Mouse (Mus musculus): ENCODE data around the gene Crybg2. TPM values are rescaled to one million over a fixed set of nuclear protein-coding genes. Genes with fewer than 3 reads are reported as not detected.

Gene Crybg2
- total and polyA plus RNA-seq, 2 experiments: 1.4 to 1.6 TPM

DNA sequence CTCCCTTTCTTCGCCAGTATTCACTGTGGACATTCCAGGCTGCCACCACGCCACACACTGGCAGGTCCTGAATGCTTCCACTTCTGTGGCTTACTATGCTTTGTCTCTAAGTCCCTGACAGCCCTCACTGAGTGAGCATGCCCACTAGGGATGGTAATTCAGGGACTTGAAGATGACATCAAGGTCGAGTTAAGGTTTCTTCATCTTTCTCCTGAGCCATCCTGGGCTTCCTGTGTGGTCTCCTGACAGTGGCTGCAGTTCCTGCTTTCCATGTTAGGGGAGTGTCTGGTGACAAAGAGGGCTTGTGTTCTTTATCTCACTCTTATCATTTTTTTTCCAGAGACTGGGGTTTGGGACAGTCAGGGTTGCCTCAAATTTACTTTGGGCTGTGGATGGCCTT lies 50.0 kb downstream of the Crybg2 start:
- H3K27me3 ChIP-seq (ENCODE audit: control insufficient read depth, insufficient read depth, low read length): no peaks in the 10 kb centered on the region
- no peaks in the 10 kb centered on the region for H3K4me1 ChIP-seq (ENCODE audit: control insufficient read depth, insufficient read depth, low read length)
- H3K4me3 ChIP-seq (ENCODE audit: insufficient read depth, low read depth, low read length): no peak overlapping the region
- TF ChIP-seq CTCF (IDR thresholded peaks at IDR 0.05; ENCODE audit: low read depth, low read length) (no peak), POLR2A (IDR thresholded peaks at IDR 0.05; ENCODE audit: extremely low read depth, insufficient read depth, low read length) (no peak)
- no peaks in the 10 kb centered on the region for H3K79me2 ChIP-seq (ENCODE audit: control insufficient read depth, insufficient read depth, low read length)
- no peak overlapping the region for H3K9ac ChIP-seq (ENCODE audit: low read depth, low read length)
- H3K36me3 ChIP-seq (ENCODE audit: control insufficient read depth, insufficient read depth, low read length): no peaks in the 10 kb centered on the region
- no peak for DNase-seq (ENCODE audit: extremely low read depth, low read depth, low spot score)
- H3K27ac ChIP-seq (replicated peaks; ENCODE audit: insufficient read depth, low read depth, low read length): no peak overlapping the region
- 67% methylated on average over 3 of the region's 3 CpGs for WGBS

DNA sequence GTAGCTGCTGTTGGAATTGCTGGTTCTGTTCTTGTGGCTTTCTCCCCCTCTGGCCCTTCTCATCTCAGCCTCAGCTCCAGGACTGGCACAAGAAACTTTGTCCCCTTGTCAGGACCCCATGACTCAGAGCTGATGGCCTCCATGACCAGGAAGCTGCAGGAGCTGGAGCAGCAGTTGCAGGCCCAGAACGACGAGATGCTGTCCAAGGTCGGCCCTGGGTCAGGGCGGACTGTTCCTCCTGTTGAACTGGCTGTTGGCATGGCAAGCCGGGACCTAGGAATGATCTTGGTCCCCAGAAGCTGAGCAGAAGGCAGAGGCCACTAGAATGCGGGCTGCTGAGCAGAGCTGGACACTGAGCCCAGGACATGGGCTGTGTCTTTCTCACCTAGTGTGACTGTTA lies 51.8 kb downstream of the Crybg2 start:
- no peaks in the 10 kb centered on the region for H3K79me2 ChIP-seq (ENCODE audit: control insufficient read depth, insufficient read depth, low read length)
- H3K4me1 ChIP-seq (ENCODE audit: control insufficient read depth, insufficient read depth, low read length): no peaks in the 10 kb centered on the region
- no peak overlapping the region for H3K4me3 ChIP-seq (ENCODE audit: insufficient read depth, low read depth, low read length)
- H3K9ac ChIP-seq (ENCODE audit: low read depth, low read length): no peak overlapping the region
- no peaks in the 10 kb centered on the region for H3K27me3 ChIP-seq (ENCODE audit: control insufficient read depth, insufficient read depth, low read length)
- H3K27ac ChIP-seq (replicated peaks; ENCODE audit: insufficient read depth, low read depth, low read length): no peak overlapping the region
- no peak for TF ChIP-seq CTCF (IDR thresholded peaks at IDR 0.05; ENCODE audit: low read depth, low read length)
- TF ChIP-seq POLR2A (IDR thresholded peaks at IDR 0.05; ENCODE audit: extremely low read depth, insufficient read depth, low read length): no peak
- no peaks in the 10 kb centered on the region for H3K36me3 ChIP-seq (ENCODE audit: control insufficient read depth, insufficient read depth, low read length)
- WGBS: 70% methylated on average over 6 of the region's 6 CpGs
- no peak for DNase-seq (ENCODE audit: extremely low read depth, low read depth, low spot score)

DNA sequence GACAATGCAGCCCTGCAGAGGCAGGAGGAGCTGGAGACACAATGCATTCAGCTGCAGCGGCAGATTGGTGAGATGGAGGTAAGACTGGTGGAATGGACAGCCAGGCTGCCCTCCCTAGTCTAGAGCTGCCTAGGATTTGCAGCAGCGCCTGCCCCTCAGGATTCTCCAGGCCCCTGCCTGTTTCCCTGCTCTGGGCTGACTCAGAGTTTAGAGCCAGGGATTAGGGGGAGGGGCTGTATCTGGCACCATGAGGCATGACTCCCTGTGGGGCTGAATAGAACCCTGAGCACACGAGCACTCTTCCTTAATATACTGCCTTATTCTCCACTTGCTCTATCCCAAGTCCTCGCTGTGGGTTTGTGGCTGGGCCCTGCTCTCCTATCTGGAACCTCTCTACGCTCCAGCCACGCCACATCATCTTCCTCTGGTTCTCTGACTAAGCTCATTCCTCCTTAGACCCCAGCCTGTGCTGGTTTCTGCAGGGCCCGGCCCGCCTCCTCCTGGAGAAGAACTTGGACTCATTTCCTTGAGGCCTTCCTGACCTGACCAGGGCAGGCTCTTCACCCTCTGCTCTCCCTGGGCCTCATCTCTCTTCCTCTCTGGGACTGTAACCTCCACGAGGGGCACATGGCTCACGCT lies 52.9 kb downstream of the Crybg2 start:
- TF ChIP-seq POLR2A (IDR thresholded peaks at IDR 0.05; ENCODE audit: extremely low read depth, insufficient read depth, low read length) (no peak), CTCF (IDR thresholded peaks at IDR 0.05; ENCODE audit: low read depth, low read length) (no peak)
- Histone ChIP-seq H3K4me3 (ENCODE audit: insufficient read depth, low read depth, low read length) (no peak overlapping the region), H3K9ac (ENCODE audit: low read depth, low read length) (no peak overlapping the region), H3K36me3 (ENCODE audit: control insufficient read depth, insufficient read depth, low read length) (no peaks in the 10 kb centered on the region), H3K4me1 (ENCODE audit: control insufficient read depth, insufficient read depth, low read length) (no peaks in the 10 kb centered on the region), H3K79me2 (ENCODE audit: control insufficient read depth, insufficient read depth, low read length) (no peaks in the 10 kb centered on the region), H3K27me3 (ENCODE audit: control insufficient read depth, insufficient read depth, low read length) (no peaks in the 10 kb centered on the region), H3K27ac (replicated peaks; ENCODE audit: insufficient read depth, low read depth, low read length) (no peak overlapping the region)
- no peak for DNase-seq (ENCODE audit: extremely low read depth, low read depth, low spot score)
- WGBS: 84% methylated on average over 10 of the region's 10 CpGs

DNA sequence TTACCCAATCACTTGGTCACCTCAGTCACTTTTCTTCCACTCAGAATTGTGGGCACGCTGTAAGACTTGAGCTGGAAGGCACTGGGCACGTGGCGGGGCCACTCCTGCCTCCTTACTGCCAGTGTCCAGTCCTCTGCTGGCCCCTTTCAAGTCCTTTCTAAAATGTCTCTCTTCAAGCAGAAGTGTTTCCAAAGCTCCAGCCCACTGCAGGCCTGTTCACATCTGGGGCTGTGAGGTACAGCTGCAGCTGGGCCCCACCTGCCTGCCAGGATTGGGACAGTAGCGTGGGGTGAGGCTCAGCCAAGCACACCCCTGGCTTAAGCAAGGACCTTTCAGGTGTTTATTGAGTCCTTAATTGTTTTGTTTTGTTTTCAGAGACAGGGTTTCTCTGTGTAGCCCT lies 53.4 kb downstream of the Crybg2 start:
- Histone ChIP-seq H3K27ac (replicated peaks; ENCODE audit: insufficient read depth, low read depth, low read length) (no peak overlapping the region), H3K36me3 (ENCODE audit: control insufficient read depth, insufficient read depth, low read length) (no peaks in the 10 kb centered on the region), H3K27me3 (ENCODE audit: control insufficient read depth, insufficient read depth, low read length) (no peaks in the 10 kb centered on the region), H3K9ac (ENCODE audit: low read depth, low read length) (no peak overlapping the region), H3K4me3 (ENCODE audit: insufficient read depth, low read depth, low read length) (no peak overlapping the region), H3K79me2 (ENCODE audit: control insufficient read depth, insufficient read depth, low read length) (no peaks in the 10 kb centered on the region), H3K4me1 (ENCODE audit: control insufficient read depth, insufficient read depth, low read length) (no peaks in the 10 kb centered on the region)
- WGBS: 97% methylated on average over 4 of the region's 4 CpGs
- no peak for DNase-seq (ENCODE audit: extremely low read depth, low read depth, low spot score)
- no peak for TF ChIP-seq POLR2A (IDR thresholded peaks at IDR 0.05; ENCODE audit: extremely low read depth, insufficient read depth, low read length)
- TF ChIP-seq CTCF (IDR thresholded peaks at IDR 0.05; ENCODE audit: low read depth, low read length): no peak

DNA sequence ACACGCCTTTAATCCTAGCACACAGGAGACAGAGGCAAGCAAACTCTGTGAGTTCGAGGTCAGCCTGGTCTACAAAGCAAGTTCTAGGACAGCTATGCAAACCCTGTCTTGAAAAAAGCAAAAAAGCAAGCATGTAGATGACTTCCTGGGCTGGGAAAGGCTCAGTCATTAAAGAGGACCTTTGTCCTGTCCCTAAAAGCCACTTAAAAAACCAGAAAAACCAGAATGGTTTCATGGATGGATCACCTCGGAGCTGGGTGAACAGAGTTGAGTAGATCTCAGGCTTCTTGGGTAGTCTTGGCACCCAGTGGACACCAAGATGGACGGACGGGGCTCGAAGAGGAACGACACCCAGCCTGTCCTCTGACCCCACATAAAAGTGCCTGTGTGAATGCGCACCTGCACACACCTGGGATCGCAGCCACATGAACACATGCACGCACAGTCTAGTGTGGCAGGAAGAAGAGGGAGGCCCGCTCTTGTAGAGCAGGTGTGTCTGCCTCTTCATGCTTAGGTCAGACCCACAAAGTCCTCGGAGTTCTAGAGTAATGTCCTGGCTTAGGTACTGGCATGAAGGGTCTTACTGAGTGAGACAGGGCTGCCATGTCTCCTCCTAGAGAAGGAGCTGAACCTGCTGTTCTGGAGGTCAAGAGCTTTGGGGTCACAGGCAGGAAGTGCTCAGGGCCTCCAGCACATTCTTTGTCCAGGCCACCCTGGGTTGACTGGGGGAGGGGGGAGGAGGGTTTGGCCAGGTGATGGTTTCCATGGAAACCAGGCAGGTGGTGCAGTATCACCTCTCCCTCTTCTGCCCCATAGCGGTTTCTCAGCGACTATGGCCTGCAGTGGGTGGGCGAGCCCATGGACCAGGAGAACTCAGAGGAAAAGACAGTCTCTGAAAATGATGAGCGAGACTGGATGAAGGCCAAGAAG lies 54.9 kb downstream of the Crybg2 start:
- H3K9ac ChIP-seq (ENCODE audit: low read depth, low read length): no peak overlapping the region
- TF ChIP-seq POLR2A (IDR thresholded peaks at IDR 0.05; ENCODE audit: extremely low read depth, insufficient read depth, low read length): no peak
- no peak for TF ChIP-seq CTCF (IDR thresholded peaks at IDR 0.05; ENCODE audit: low read depth, low read length)
- H3K27me3 ChIP-seq (ENCODE audit: control insufficient read depth, insufficient read depth, low read length): no peaks in the 10 kb centered on the region
- H3K4me1 ChIP-seq (ENCODE audit: control insufficient read depth, insufficient read depth, low read length): no peaks in the 10 kb centered on the region
- DNase-seq (ENCODE audit: extremely low read depth, low read depth, low spot score): no peak
- H3K27ac ChIP-seq (replicated peaks; ENCODE audit: insufficient read depth, low read depth, low read length): no peak overlapping the region
- no peaks in the 10 kb centered on the region for H3K79me2 ChIP-seq (ENCODE audit: control insufficient read depth, insufficient read depth, low read length)
- WGBS: 90% methylated on average over 16 of the region's 16 CpGs
- H3K4me3 ChIP-seq (ENCODE audit: insufficient read depth, low read depth, low read length): no peak overlapping the region
- no peaks in the 10 kb centered on the region for H3K36me3 ChIP-seq (ENCODE audit: control insufficient read depth, insufficient read depth, low read length)

DNA sequence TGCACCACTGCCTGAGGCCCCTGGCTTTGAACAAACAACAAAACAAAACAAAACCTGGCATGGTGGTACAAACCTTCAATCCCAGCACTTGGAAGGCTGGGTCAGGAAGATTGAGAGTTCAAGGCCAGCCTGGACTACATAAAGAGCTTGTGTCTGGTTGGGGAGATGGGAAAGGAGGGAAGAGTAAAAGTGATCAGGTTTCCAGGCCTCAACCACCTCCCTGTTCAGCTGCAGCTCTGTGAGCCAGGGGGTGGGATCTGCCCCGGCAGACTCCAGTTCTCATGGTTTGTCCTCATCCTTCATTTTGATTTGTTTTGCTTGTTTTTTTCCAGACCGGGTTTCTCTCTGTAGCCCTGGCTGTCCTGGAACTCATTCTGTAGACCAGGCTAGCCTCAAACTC lies 55.9 kb downstream of the Crybg2 start:
- WGBS: 87% methylated on average over 2 of the region's 2 CpGs
- DNase-seq (ENCODE audit: extremely low read depth, low read depth, low spot score): no peak
- Histone ChIP-seq H3K27ac (replicated peaks; ENCODE audit: insufficient read depth, low read depth, low read length) (no peak overlapping the region), H3K4me1 (ENCODE audit: control insufficient read depth, insufficient read depth, low read length) (no peaks in the 10 kb centered on the region), H3K9ac (ENCODE audit: low read depth, low read length) (no peak overlapping the region), H3K36me3 (ENCODE audit: control insufficient read depth, insufficient read depth, low read length) (no peaks in the 10 kb centered on the region), H3K79me2 (ENCODE audit: control insufficient read depth, insufficient read depth, low read length) (no peaks in the 10 kb centered on the region), H3K4me3 (ENCODE audit: insufficient read depth, low read depth, low read length) (no peak overlapping the region), H3K27me3 (ENCODE audit: control insufficient read depth, insufficient read depth, low read length) (no peaks in the 10 kb centered on the region)
- TF ChIP-seq POLR2A (IDR thresholded peaks at IDR 0.05; ENCODE audit: extremely low read depth, insufficient read depth, low read length) (no peak), CTCF (IDR thresholded peaks at IDR 0.05; ENCODE audit: low read depth, low read length) (no peak)
